Mouse (Mus musculus) hindbrain, embryonic 16.5 days (tissue): ENCODE measurements around the gene Smarcb1. TPM values are rescaled to one million over a fixed set of nuclear protein-coding genes. Genes with fewer than 3 reads are reported as not detected.
A peak's percentile ranks its signal among the peaks of the same experiment; 100 is the strongest.

ENCODE experiments used
- ATAC-seq: fragments of 200-750 bp; cut with Nextera tagmentation; 2 replicates; pipeline ENCODE4 v1.8.0; 2017; ENCODE audit warnings: moderate TSS enrichment, moderate library complexity
- H3K27ac ChIP-seq: fragments of 300-500 bp; sonication (generic); 2 replicates; pipeline ENCODE4 v1.5.1; 2014; ENCODE audit warnings: low read depth, mild to moderate bottlenecking, control low read depth, low read length, moderate library complexity
- H3K27me3 ChIP-seq: fragments of 300-500 bp; sonication (generic); replicated peaks from 2 replicates; pipeline ENCODE4 v1.6.1; 2014; ENCODE audit warnings: low read length; ENCODE audit not compliant: control insufficient read depth, insufficient read depth
- H3K36me3 ChIP-seq: fragments of 300-500 bp; sonication (generic); 2 replicates; pipeline ENCODE4 v1.6.1; 2014; ENCODE audit warnings: mild to moderate bottlenecking, low read length, moderate library complexity, mixed read lengths; ENCODE audit not compliant: control insufficient read depth, insufficient read depth
- H3K4me1 ChIP-seq: fragments of 300-500 bp; sonication (generic); 2 replicates; pipeline ENCODE4 v1.6.1; 2014; ENCODE audit warnings: low read depth, low read length; ENCODE audit not compliant: control insufficient read depth, insufficient read depth
- H3K4me2 ChIP-seq: fragments of 300-500 bp; sonication (generic); 2 replicates; pipeline ENCODE4 v1.6.1; 2014; ENCODE audit warnings: mild to moderate bottlenecking, low read length, control low read depth, moderate library complexity
- H3K4me3 ChIP-seq: fragments of 300-500 bp; sonication (generic); 2 replicates; pipeline ENCODE4 v1.5.1; 2014; ENCODE audit warnings: mild to moderate bottlenecking, low read length, control low read depth, moderate library complexity
- H3K9ac ChIP-seq: fragments of 300-500 bp; sonication (generic); 2 replicates; pipeline ENCODE4 v1.6.1; 2014; ENCODE audit warnings: low read depth, mild to moderate bottlenecking, control low read depth, low read length, moderate library complexity
- H3K9me3 ChIP-seq: fragments of 300-500 bp; sonication (generic); 2 replicates; pipeline ENCODE4 v1.6.1; 2014; ENCODE audit warnings: mild to moderate bottlenecking, low read length, moderate library complexity; ENCODE audit not compliant: control insufficient read depth
- WGBS: fragments of 180-500 bp; shearing (Covaris S2); extraction: QIAGEN DNeasy Blood & Tissue Kit; methylation state at CpG from one replicate; pipeline ENCODE4 v1.1.7; 2014; 5-methylcytosine and 5-hydroxymethylcytosine counted together
- polyA plus RNA-seq: library from polyadenylated mRNA; unstranded; fragments of >200 nt; fragmentation: Nextera tagmentation; extraction: Ambion mirVana; gene quantifications from 2 replicates; pipeline ENCODE4 v1.2.1, GENCODE M21; 2015

The Smarcb1 gene
- 252 TPM in 2 replicates for polyA plus RNA-seq

DNA sequence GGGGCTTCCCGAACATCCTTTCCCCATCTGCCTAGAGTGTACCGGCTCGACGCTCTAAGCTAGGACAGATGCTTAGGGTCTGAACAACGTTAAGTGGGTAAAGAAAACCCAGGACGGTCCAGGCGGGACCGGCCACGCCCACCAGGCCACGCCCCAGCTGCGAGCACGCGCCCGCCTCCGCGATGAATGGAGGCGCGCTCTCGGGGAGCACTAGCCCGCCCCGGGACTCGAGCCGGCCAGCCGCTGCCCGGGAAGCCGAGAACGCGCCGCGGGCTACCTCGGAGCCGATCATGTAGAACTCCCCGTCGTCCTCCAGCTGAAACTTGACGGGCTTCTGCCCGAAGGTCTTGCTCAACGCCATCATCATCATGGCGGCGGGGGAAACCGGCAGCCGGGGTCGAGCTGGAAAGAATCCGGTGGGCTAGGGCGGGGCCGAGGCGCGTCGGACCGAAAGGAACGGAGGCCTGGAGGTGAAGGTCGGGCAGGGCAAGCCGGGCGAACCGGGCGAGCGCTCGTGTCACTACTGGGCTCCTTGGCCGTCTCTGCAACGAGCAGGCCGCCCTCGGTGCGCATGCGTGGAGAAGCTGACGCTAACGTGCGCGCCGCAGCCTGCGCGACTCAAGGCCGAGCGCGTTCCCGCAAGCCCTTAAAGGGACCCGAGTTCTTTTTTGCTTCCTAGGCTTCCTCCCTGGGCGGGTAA lies at the start of gene Smarcb1:
Smarcb1 (minus strand) TSS at position 592 of the 700 bp plus-strand sequence.
- H3K4me3 ChIP-seq: peak within 1 kb of the TSS; percentile 83
- H3K27me3 ChIP-seq: no peaks in the 10 kb centered on the region
- peak within 1 kb of the TSS; percentile 90 for H3K9ac ChIP-seq
- WGBS: 0% methylated on average over 71 of the region's 76 CpGs
- peak within 1 kb of the TSS; percentile 87 for H3K4me2 ChIP-seq
- peaks cover 28% of the 10 kb centered on the region for H3K4me1 ChIP-seq
- H3K36me3 ChIP-seq: peaks cover 3% of the 10 kb centered on the region
- peak within 1 kb of the TSS; percentile 99 for H3K27ac ChIP-seq
- no peaks in the 10 kb centered on the region for H3K9me3 ChIP-seq
- ATAC-seq: peak; percentile 92

DNA sequence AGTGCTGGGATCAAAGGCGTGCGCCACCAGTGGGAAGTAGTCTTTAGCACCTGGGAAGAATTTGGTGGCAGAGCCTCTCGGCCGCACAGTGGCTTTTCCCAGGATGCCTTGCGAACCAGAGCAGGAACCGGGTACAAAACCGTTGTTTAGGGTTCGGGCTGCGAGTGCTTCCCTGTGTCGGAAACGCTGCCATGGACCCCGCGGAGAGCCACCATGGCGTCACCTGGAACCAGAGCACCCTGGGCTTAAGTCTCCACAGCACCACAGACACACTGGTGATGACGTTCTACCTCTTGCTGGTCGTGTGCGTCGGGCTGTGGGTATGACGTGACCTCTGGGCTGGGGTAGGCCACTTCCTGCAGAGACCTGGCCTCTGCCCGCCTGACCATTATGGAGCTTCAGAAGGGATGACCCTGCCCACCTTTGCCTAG lies 33.0 kb upstream of the Smarcb1 start, which contains the start of gene Gm5134:
Gm5134 (plus strand) TSS at position 134 of the 431 bp plus-strand sequence.
- ATAC-seq: no peak
- Histone ChIP-seq H3K4me3 (peak within 1 kb of the TSS; percentile 11; the same call in 1 of the 2 replicates), H3K4me1 (peaks cover 11% of the 10 kb centered on the region), H3K36me3 (no peaks in the 10 kb centered on the region), H3K4me2 (peak within 1 kb of the TSS; percentile 41), H3K27me3 (no peaks in the 10 kb centered on the region), H3K9me3 (no peaks in the 10 kb centered on the region), H3K9ac (peak within 1 kb of the TSS; percentile 44; the same call in 1 of the 2 replicates), H3K27ac (no peak within 1 kb of the TSS)
- WGBS: 34% methylated on average over 20 of the region's 20 CpGs

DNA sequence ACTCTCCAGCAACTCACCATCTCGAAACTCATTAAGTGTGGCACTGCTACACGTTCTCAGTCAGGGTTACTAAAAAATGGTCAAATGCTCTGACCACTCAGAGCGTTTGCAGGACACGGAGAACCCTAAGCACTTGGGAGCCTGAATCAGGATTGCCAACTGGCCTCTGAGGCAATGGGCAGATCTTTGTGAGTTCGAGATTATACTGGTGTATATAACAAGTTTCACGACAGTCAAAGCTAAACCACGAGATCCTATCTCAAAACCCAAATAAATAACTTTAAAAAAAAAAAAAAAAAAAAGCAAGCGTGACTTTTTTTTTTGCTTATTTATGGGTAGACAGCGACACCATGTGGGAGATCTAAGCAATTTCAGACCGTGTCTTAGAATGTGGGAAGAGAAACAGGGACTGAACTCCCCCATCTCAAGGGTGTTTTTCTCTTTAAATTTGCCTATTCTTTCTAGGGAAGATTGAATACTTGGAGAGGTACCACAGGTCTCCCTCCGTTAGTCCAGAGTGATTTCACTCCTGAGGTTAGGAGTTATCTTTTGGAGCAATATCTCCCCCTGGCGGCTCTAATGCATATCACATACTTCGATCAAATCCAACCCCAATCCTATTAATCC lies 30.1 kb upstream of the Smarcb1 start:
- Histone ChIP-seq H3K9ac (peak overlapping the region; percentile 59), H3K4me3 (peak overlapping the region; percentile 44), H3K27me3 (no peaks in the 10 kb centered on the region), H3K9me3 (no peaks in the 10 kb centered on the region), H3K27ac (no peak overlapping the region), H3K4me1 (peaks cover 11% of the 10 kb centered on the region), H3K4me2 (peak overlapping the region; percentile 86), H3K36me3 (no peaks in the 10 kb centered on the region)
- ATAC-seq: peak; percentile 32; the same call in 1 of the 2 replicates
- WGBS: 2% methylated on average over 13 of the region's 13 CpGs

DNA sequence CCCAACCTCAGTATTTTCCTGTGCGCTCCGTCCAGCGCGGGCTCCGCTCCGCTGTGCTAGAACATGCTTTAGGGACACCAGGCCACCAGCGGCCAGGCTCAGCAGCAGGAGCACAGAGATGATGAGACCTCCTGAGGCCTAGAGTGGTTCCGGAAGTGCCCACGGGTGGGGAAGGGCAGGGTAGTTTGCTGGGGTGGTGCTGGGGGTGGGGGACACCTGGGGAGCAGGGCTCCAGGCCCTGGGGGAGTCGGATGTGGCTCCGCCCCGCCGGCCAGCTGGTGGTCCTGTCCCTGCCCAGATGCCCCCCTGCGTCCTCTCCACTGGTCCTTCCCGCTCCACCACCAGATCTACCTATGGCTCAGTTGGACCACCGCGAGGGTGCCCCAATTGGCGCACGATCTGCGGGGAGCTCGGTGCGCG lies 29.4 kb upstream of the Smarcb1 start:
- H3K9me3 ChIP-seq: no peaks in the 10 kb centered on the region
- peak overlapping the region; percentile 44 for H3K4me3 ChIP-seq
- H3K27ac ChIP-seq: no peak overlapping the region
- peak overlapping the region; percentile 59 for H3K9ac ChIP-seq
- no peaks in the 10 kb centered on the region for H3K36me3 ChIP-seq
- peaks cover 11% of the 10 kb centered on the region for H3K4me1 ChIP-seq
- no peaks in the 10 kb centered on the region for H3K27me3 ChIP-seq
- ATAC-seq: peak; percentile 70
- 3% methylated on average over 23 of the region's 23 CpGs for WGBS
- peak overlapping the region; percentile 86 for H3K4me2 ChIP-seq

DNA sequence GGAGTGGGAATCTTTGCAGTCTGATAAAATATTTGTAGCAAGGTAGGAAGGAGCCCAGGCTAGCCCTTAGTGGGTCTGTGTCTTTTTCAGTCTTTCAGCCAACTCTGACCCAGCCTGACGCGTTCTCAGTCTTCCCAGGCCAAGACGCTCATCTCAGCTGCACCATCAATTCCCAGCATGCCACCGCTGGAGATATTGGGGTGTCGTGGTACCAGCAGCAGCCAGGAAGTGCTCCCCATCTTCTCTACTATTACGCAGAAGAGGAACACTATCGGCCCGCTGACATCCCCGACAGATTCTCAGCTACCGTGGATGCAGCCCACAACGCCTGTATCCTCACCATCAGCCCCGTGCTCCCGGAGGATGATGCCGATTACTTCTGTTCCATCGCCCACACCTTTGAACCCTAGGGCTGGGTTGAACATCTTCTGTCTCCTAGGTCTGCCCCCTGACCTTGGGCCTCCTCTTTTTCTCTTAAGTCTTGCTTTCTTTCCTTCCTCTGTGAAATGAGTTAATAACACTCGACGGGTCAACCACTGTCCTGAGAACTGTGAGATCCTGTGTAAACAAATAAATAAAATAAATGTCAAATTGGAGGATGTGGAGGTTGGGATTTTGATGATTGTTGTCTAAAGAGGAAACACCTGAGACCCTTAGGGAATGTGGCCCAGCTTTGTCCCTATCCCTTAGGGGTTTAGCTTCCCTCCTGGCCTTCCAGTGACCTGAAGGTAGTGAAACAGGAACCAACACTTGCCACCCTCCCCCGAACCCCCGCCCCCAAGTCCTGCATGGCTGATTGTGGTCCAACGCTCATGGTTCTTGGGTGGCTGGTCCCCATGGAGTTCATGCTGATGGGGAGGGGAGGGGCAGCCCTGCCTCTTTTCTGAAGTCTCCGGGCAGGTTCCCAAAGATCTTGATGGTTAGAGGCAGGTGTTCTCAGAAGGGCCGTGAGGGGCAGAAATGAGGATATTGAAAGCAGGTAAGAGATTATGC lies 27.9 kb upstream of the Smarcb1 start:
- no peak overlapping the region for H3K9ac ChIP-seq
- ATAC-seq: no peak
- 83% methylated on average over 22 of the region's 22 CpGs for WGBS
- no peaks in the 10 kb centered on the region for H3K9me3 ChIP-seq
- H3K27ac ChIP-seq: no peak overlapping the region
- H3K27me3 ChIP-seq: no peaks in the 10 kb centered on the region
- peaks cover 11% of the 10 kb centered on the region for H3K4me1 ChIP-seq
- H3K36me3 ChIP-seq: no peaks in the 10 kb centered on the region
- H3K4me3 ChIP-seq: no peak overlapping the region
- no peak overlapping the region for H3K4me2 ChIP-seq

DNA sequence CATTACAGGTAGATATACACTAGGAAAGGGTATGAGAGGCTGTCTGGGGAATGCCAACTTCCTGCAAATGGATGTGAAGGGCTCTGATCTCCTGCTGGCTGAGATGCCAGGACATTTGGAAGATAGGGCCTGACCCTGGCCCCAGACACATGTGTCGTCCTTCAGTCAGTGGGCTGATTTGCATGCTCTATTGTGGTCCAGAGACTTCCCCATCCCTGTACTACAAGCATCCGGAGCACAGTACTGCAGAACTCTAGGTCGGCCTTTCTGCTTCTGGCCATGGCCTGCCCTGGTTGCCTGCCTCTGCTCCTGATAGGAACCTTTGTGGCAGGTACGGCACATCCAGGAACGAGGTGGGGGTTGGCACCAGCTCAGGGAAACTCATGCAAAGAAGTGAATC lies 26.7 kb upstream of the Smarcb1 start:
- no peaks in the 10 kb centered on the region for H3K36me3 ChIP-seq
- H3K9me3 ChIP-seq: no peaks in the 10 kb centered on the region
- H3K9ac ChIP-seq: no peak overlapping the region
- H3K4me1 ChIP-seq: peaks cover 13% of the 10 kb centered on the region
- no peak for ATAC-seq
- WGBS: 81% methylated on average over 5 of the region's 5 CpGs
- H3K4me2 ChIP-seq: no peak overlapping the region
- H3K27me3 ChIP-seq: no peaks in the 10 kb centered on the region
- H3K27ac ChIP-seq: no peak overlapping the region
- no peak overlapping the region for H3K4me3 ChIP-seq

DNA sequence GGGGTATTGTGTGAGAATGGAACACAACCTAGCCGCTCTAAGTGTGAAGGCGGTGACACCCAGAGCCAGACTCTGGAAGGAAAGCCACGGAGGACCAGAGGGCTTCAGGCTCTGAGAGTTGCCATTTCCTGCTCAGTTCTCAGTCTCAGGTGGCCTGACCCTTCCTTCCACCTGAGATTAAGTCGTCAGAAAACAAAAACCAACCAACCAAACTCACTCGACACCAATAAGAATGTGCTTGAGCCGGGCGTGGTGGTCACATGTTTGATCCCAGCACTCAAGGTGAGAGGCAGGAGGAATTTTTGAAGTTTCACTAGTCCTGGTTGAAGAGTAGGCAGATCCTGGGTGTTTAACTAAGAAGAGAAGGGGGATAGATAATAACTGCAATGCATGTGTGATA lies 24.5 kb upstream of the Smarcb1 start:
- H3K9ac ChIP-seq: no peak overlapping the region
- no peak overlapping the region for H3K27ac ChIP-seq
- no peak overlapping the region for H3K4me3 ChIP-seq
- peaks cover 7% of the 10 kb centered on the region for H3K4me1 ChIP-seq
- H3K36me3 ChIP-seq: no peaks in the 10 kb centered on the region
- no peaks in the 10 kb centered on the region for H3K27me3 ChIP-seq
- WGBS: 87% methylated on average over 7 of the region's 7 CpGs
- no peak overlapping the region for H3K4me2 ChIP-seq
- no peaks in the 10 kb centered on the region for H3K9me3 ChIP-seq
- ATAC-seq: no peak

DNA sequence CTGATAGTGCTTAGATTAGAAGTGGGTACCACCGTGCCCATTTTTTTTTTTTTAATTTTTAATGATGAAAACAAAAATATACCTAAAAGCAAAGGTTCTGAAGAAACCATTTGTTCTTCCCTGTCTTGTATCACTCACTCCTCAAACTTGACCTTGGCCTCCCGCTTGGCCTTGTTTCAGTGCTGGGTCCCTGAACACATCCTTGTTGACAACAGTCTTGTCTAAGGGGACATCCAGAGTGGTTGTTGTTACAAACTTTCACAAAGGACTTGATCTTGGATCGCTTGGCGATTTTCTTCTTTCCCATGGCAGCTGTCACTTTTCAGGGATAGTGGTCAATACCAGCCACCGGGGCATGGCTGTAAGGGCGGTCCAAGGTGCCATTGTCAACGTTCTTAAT lies 23.8 kb upstream of the Smarcb1 start:
- Histone ChIP-seq H3K4me3 (no peak overlapping the region), H3K9ac (no peak overlapping the region), H3K36me3 (no peaks in the 10 kb centered on the region), H3K4me1 (peaks cover 2% of the 10 kb centered on the region; the same call in 1 of the 2 replicates), H3K4me2 (no peak overlapping the region), H3K9me3 (no peaks in the 10 kb centered on the region), H3K27ac (no peak overlapping the region), H3K27me3 (no peaks in the 10 kb centered on the region)
- no peak for ATAC-seq
- 89% methylated on average over 7 of the region's 7 CpGs for WGBS
